Mouse (Mus musculus): ENCODE measurements around the gene Mapk9.
"Not testable (repeated sequence)": the region's sequence is repeated elsewhere in the genome, so short reads cannot be mapped to it uniquely, and the experiment has no call there.

- not testable (repeated sequence) for TF ChIP-seq GATA1 (IDR thresholded peaks at IDR 0.05; ENCODE audit: borderline replicate concordance, low read length); CTCF (IDR thresholded peaks at IDR 0.05; ENCODE audit: low read depth, low read length); TAL1 (conservative IDR thresholded peaks at IDR 0.05; ENCODE audit: low read depth, low read length)
Observed at GRCm38 (mm10) chr11:49810696-49811095, 35.9 kb upstream of the Mapk9 start.

Data from G1E (cell line).